Mouse (Mus musculus) liver, embryonic 15.5 days (tissue): ENCODE data around the gene Flot1. TPM values are rescaled to one million over a fixed set of nuclear protein-coding genes. Genes with fewer than 3 reads are reported as not detected.

ENCODE experiments used
- ATAC-seq: fragments of 200-750 bp; cut with Nextera tagmentation; 2 replicates; pipeline ENCODE4 v1.8.0; 2017; ENCODE audit warnings: moderate number of reproducible peaks, mild to moderate bottlenecking, moderate library complexity; ENCODE audit not compliant: insufficient read depth
- H3K27ac ChIP-seq: fragments of 300-500 bp; sonication (generic); replicated peaks from 2 replicates; pipeline ENCODE4 v1.5.1; 2015; ENCODE audit warnings: mild to moderate bottlenecking, inconsistent platforms
- H3K27me3 ChIP-seq: fragments of 300-500 bp; sonication (generic); 2 replicates; pipeline ENCODE4 v1.6.1; 2015; ENCODE audit warnings: mild to moderate bottlenecking, inconsistent platforms
- H3K36me3 ChIP-seq: fragments of 300-500 bp; sonication (generic); replicated peaks from 2 replicates; pipeline ENCODE4 v1.6.1; 2015; ENCODE audit warnings: moderate library complexity, mild to moderate bottlenecking, inconsistent platforms
- H3K4me1 ChIP-seq: fragments of 300-500 bp; sonication (generic); replicated peaks from 2 replicates; pipeline ENCODE4 v1.6.1; 2015; ENCODE audit warnings: inconsistent platforms
- H3K4me2 ChIP-seq: fragments of 300-500 bp; sonication (generic); 2 replicates; pipeline ENCODE4 v1.6.1; 2015; ENCODE audit warnings: moderate library complexity, mild to moderate bottlenecking, inconsistent platforms
- H3K4me3 ChIP-seq: fragments of 300-500 bp; sonication (generic); replicated peaks from 2 replicates; pipeline ENCODE4 v1.5.1; 2015; ENCODE audit warnings: mild to moderate bottlenecking, inconsistent platforms
- H3K9ac ChIP-seq: fragments of 300-500 bp; sonication (generic); 2 replicates; pipeline ENCODE4 v1.6.1; 2015; ENCODE audit warnings: moderate library complexity, mild to moderate bottlenecking, inconsistent platforms
- H3K9me3 ChIP-seq: fragments of 300-500 bp; sonication (generic); replicated peaks from 2 replicates; pipeline ENCODE4 v1.6.1; 2016; ENCODE audit warnings: inconsistent platforms
- WGBS: fragments of 180-500 bp; shearing (Covaris S2); methylation state at CpG from one replicate; pipeline ENCODE4 v1.1.7; 2015; ENCODE audit warnings: mixed read lengths; ENCODE audit not compliant: insufficient replicate concordance; 5-methylcytosine and 5-hydroxymethylcytosine counted together
- polyA plus RNA-seq: library from polyadenylated mRNA; unstranded; fragments of >200 nt; fragmentation: Nextera tagmentation; extraction: Ambion mirVana; gene quantifications from 2 replicates; pipeline ENCODE4 v1.2.1, GENCODE M21; 2015

Flot1 gene
- polyA plus RNA-seq, 1 experiment from 2014 or later: 33.7 TPM

DNA sequence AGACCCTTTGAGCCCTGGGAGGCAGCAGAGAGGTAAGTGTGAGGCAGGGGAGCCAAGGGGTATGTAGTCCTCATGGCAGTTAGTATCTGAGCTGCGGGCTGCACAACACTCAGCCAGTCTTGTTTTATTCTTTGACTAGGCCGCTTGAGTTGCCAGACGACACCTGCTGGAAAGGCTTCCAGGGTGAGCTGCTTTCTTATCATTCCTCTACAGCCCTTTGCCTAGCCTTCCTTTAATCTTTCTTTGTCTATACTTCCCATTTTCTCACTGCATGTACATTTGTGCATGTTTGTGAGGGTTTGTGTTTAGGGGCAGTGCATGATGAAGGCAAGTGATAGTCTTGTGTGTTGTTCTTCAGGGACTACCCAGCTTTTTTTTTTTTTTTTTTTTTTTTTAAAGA, 27.9 kb downstream of the Flot1 start:
- Histone ChIP-seq H3K36me3 (peaks cover 89% of the 10 kb centered on the region), H3K4me1 (peaks cover 15% of the 10 kb centered on the region), H3K9ac (peak overlapping the region; percentile 31; the same call in 1 of the 2 replicates), H3K4me3 (no peak overlapping the region), H3K27ac (peak overlapping the region; percentile 79), H3K9me3 (no peaks in the 10 kb centered on the region), H3K4me2 (peak overlapping the region; percentile 19; the same call in 1 of the 2 replicates), H3K27me3 (no peaks in the 10 kb centered on the region)
- 29% methylated on average over 3 of the region's 3 CpGs for WGBS
- ATAC-seq: peak; percentile 60

DNA sequence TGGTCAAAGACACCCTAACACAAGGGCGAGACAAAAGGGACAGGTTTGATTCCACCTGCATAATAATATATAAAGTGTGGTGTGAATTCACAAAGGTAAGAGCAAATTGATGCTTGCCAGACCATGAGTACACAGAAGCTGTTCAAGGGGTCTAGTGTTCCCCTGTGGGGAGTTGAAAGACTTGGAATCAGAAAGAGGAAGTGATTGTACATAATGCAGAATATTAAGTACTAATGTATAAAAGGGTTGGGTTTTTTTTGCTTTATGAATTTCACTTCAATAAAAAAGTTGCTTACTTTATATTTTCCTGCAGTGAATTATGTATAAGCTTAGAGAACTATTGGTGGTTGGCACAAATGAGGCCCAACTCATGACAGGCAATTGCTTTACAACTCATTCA, 36.3 kb downstream of the Flot1 start:
- Histone ChIP-seq H3K4me2 (no peak overlapping the region), H3K27ac (no peak overlapping the region), H3K4me3 (no peak overlapping the region), H3K4me1 (peaks cover 24% of the 10 kb centered on the region), H3K9me3 (no peaks in the 10 kb centered on the region), H3K27me3 (peaks cover 12% of the 10 kb centered on the region), H3K36me3 (peaks cover 33% of the 10 kb centered on the region), H3K9ac (no peak overlapping the region)
- no peak for ATAC-seq
- 69% methylated on average over 1 of the region's 1 CpGs for WGBS

DNA sequence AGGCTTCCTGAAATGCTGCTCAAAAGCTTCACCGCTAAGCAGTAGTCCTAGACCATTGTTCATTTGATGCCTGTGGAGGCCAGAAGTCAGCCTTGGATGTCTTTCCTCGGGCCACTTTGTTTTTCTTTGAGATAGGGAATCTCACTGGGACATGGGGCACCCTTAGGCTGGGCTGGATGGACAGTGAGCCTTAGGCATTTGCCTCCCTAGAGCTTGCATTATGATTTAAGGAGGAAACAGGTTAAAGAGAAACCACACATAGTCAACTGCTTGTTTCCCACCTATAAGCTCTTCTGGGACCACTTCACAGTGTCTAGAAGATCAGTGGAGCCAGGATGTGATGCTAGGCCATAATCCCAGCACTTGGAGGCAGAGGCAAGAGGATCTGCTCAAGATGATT, 36.8 kb downstream of the Flot1 start:
- Histone ChIP-seq H3K4me1 (peaks cover 29% of the 10 kb centered on the region), H3K9me3 (no peaks in the 10 kb centered on the region), H3K4me3 (no peak overlapping the region), H3K27ac (no peak overlapping the region), H3K36me3 (peaks cover 31% of the 10 kb centered on the region), H3K9ac (no peak overlapping the region), H3K27me3 (peaks cover 16% of the 10 kb centered on the region), H3K4me2 (no peak overlapping the region)
- WGBS: 64% methylated on average over 2 of the region's 2 CpGs
- ATAC-seq: no peak

DNA sequence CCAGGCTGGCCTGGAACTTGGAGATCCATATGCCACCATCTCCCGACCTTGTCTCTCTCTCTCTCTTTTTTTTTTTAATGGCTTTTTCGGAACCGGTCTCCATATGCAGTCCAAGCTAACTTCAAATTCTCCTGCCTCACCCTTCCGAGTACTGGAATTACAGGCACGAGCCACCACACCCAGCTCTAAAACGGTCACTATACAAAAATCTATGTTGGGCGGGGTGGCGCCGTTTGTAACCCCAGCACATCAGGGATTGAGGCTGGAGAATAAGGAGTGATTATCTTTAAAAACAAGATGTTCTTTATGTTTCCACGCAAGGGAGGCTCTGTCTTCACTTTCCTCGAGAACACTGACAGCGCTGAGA, 37.8 kb downstream of the Flot1 start:
- Histone ChIP-seq H3K4me3 (peak overlapping the region; percentile 90), H3K9ac (peak overlapping the region; percentile 82), H3K27me3 (peaks cover 26% of the 10 kb centered on the region), H3K4me1 (peaks cover 39% of the 10 kb centered on the region), H3K9me3 (no peaks in the 10 kb centered on the region), H3K27ac (peak overlapping the region; percentile 85; the same call in 1 of the 2 replicates), H3K4me2 (peak overlapping the region; percentile 82), H3K36me3 (peaks cover 28% of the 10 kb centered on the region)
- ATAC-seq: peak; percentile 35; the same call in 1 of the 2 replicates
- WGBS: 5% methylated on average over 12 of the region's 12 CpGs

DNA sequence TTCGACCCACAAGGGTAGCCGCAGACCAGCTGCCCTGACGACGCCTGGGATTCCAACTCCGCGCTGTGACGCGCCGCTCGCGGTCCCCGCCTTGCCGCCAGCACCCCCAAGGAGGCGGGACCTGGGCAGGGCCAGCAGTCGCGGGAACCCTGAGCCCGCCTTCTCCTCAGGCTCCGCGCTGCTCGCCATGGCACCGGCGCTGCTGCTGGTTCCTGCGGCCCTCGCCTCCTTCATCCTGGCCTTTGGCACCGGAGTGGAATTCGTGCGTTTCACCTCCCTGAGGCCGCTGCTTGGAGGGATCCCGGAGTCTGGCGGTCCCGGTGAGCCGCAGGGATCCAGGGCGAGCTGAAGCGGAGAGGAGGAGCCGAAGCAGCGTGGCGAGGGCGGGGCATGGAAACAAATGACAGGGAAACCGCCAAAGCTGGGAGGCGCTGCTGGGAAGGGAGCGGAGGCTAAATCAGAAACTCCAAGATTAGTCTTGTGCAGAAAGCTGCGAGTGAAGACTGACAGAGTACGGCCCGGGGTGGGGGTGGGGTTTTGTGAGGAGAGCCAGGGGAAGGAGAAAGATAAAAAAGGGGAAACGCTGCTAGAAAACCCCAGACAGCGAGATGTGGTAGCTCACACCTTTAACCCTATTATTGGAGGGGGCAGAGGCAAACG, 38.3 kb downstream of the Flot1 start, which contains the start of gene Nrm:
Gene Nrm, plus strand, starts transcription at position 121 of the 660 bp plus-strand sequence.
- Histone ChIP-seq H3K27me3 (peaks cover 31% of the 10 kb centered on the region), H3K36me3 (peaks cover 28% of the 10 kb centered on the region), H3K4me2 (peak within 1 kb of the TSS; percentile 82), H3K4me1 (peaks cover 44% of the 10 kb centered on the region), H3K9ac (peak within 1 kb of the TSS; percentile 82), H3K27ac (peak within 1 kb of the TSS; percentile 85), H3K4me3 (peak within 1 kb of the TSS; percentile 90), H3K9me3 (no peaks in the 10 kb centered on the region)
- ATAC-seq: peak; percentile 95
- under 1% methylated on average over 47 of the region's 47 CpGs for WGBS

DNA sequence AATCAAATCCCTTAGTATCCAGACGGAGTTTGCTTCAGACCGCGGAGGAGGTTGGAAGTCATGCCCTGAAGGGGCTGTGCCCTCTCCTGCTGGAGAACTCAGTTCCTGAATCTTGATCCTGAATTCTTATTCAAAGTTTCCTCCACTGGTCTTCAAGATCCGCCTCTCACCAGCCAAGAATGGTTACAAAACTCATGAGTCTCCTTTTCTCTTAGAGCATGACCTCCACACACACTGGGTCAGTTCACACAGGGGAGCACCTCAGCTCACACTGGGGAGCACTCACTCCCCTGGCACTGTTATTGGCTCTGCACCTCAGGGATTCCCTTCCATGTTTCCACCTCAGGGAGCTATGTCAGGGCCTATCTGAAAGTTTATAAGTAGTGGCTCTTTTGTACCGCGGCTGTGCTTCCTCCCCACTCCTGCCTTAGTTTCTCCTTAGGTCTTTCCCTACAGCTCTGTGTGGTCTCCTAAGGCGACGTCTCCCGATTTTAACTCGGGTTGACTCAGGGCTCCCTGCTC, 41.9 kb downstream of the Flot1 start:
- Histone ChIP-seq H3K4me3 (peak overlapping the region; percentile 58), H3K36me3 (0 out of 2 replicates have a peak, but pooled peaks cover 4% of the 10 kb centered on the region), H3K9me3 (no peaks in the 10 kb centered on the region), H3K4me1 (peaks cover 71% of the 10 kb centered on the region), H3K27ac (peak overlapping the region; percentile 75; the same call in 1 of the 2 replicates), H3K27me3 (peaks cover 67% of the 10 kb centered on the region), H3K9ac (0 out of 2 replicates have a peak overlapping the region, but pooled peaks have one; percentile 44), H3K4me2 (peak overlapping the region; percentile 78)
- WGBS: 33% methylated on average over 10 of the region's 10 CpGs
- ATAC-seq: no peak

DNA sequence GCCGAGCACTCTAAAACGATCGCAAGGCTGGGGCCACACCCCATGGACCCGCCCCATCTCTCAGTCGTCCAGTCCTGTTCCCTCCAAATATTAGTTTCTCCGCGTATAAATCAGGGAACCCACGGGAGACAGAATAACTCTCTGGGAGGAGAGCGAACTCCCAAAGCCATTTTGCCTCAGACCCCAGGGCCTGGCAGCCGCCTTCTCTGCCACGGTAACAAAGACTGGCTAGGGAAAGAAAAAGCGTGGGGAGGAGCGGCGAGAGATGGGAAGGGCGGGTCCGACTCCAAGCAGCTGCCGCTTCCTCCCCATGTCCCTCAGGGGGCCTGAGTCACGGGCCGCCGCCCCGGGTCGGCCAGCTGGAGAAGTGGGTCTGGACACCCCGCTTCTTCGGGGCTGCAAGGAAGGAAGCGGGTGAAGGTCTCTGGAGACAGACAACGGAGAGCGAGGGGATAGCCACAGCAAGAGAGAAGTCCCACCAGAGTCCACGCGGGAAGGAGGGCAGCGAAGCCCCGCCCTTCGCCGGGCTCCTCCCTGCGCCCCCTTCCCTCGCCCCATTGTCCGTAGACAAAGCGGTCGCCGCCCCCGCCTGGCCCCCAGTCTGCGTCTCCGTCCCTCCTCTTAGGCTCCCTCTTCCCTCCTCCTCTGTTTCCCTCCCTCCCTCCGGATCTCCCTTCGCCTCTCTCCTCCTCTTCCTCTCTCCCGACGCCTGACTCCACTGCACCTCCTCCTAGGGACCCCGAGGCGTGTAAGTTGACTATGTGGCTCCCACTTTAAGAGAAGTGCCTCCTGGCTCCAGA, 42.7 kb downstream of the Flot1 start, which contains the start of gene Ppp1r18:
Gene Ppp1r18, plus strand, starts transcription at position 113 of the 800 bp plus-strand sequence.
- 0 out of 2 replicates have a peak, but pooled peaks cover 4% of the 10 kb centered on the region for H3K36me3 ChIP-seq
- H3K27ac ChIP-seq: peak within 1 kb of the TSS; percentile 75
- no peak for ATAC-seq
- under 1% methylated on average over 48 of the region's 48 CpGs for WGBS
- no peaks in the 10 kb centered on the region for H3K9me3 ChIP-seq
- H3K4me2 ChIP-seq: peak within 1 kb of the TSS; percentile 78
- peaks cover 67% of the 10 kb centered on the region for H3K4me1 ChIP-seq
- peak within 1 kb of the TSS; percentile 44 for H3K9ac ChIP-seq
- peaks cover 75% of the 10 kb centered on the region for H3K27me3 ChIP-seq
- peak within 1 kb of the TSS; percentile 58 for H3K4me3 ChIP-seq

DNA sequence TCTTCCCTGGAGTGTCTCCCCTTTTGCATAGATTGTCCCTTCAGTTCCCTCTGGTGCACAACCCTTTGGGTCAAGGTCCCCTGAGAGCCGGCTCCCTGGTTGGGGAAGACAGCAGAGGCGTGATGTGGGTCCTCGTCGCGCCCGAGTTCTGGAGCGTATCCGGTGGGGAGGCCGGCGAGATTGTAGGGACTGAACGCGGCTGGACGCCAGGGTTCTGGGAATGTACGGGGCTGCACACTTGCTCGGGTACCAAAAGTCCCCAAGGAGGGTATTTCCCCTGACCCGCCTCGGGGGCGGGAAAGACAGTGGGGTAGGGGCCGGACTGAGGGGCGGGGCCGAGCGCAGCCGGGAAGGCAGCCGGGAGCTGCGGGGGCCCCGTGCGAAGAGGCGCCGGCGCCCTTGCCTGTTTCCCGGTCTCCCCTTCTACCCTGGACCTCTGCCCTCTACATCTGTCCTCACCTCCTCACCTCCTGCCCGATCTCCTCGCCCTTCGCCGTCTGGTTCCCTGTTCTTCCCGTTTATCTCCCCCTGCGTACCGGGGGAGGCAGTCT, 43.3 kb downstream of the Flot1 start:
- H3K27ac ChIP-seq: peak overlapping the region; percentile 75
- peaks cover 81% of the 10 kb centered on the region for H3K27me3 ChIP-seq
- H3K9me3 ChIP-seq: no peaks in the 10 kb centered on the region
- peaks cover 64% of the 10 kb centered on the region for H3K4me1 ChIP-seq
- peak overlapping the region; percentile 58 for H3K4me3 ChIP-seq
- H3K36me3 ChIP-seq: peaks cover 7% of the 10 kb centered on the region; the same call in 1 of the 2 replicates
- under 1% methylated on average over 37 of the region's 38 CpGs for WGBS
- peak; percentile 13; the same call in 1 of the 2 replicates for ATAC-seq
- peak overlapping the region; percentile 44 for H3K9ac ChIP-seq
- H3K4me2 ChIP-seq: peak overlapping the region; percentile 78

DNA sequence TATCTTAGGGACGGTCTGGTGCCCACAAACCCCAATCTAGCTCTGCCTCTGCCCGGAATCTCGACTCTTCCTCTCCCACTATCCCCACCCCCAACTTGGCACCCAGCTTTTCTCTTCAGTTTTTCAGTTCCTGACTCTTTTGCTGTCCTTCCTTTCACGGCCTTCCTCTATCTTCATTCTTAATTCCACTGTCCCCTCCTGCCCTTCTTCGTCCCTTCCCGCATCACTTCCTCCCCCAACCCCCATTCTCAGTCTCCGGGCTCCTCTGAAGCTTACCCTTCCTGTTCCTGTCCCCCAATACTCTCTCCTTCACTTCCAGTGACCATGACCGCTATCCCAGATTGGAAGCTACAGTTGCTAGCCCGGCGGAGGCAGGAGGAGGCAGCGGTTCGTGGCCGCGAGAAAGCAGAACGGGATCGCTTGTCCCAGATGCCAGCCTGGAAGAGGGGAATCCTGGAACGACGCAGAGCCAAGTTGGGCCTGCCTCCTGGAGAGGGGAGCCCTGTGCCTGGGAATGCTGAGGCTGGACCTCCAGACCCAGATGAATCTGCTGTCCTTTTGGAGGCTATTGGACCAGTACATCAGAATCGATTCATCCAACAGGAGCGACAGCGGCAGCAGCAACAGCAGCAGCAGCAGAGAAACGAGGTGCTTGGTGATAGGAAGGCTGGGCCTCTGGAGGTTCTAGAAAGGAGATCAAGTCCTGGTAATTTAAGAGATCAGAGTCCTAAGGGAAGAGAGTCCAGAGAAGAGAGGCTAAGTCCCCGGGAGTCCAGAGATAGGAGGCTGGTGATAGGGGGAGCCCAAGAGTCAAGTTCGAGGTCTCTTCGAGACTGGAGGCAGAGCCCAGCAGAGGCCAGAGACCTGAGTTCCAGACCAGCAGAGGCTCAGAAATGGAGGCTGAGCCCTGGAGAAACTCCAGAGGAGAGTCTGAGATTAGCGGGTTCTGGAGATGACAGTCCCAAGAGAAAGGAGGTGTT, 44.2 kb downstream of the Flot1 start:
- Histone ChIP-seq H3K4me1 (peaks cover 61% of the 10 kb centered on the region), H3K4me3 (peak overlapping the region; percentile 58), H3K27me3 (peaks cover 83% of the 10 kb centered on the region), H3K27ac (peak overlapping the region; percentile 82), H3K9me3 (no peaks in the 10 kb centered on the region), H3K36me3 (peaks cover 8% of the 10 kb centered on the region; the same call in 1 of the 2 replicates), H3K9ac (peak overlapping the region; percentile 44), H3K4me2 (peak overlapping the region; percentile 78)
- 4% methylated on average over 26 of the region's 26 CpGs for WGBS
- no peak for ATAC-seq
